Mouse (Mus musculus) kidney, adult 2 months (tissue): ENCODE measurements around the gene Zfp148. TPM values are rescaled to one million over a fixed set of nuclear protein-coding genes. Genes with fewer than 3 reads are reported as not detected.

Experiments used
- DNase-seq: peaks from one replicate; pipeline ENCODE4 v3.0.0; 2021
- H3K27ac ChIP-seq: fragments of 200-500 bp; 2 replicates; pipeline ENCODE4 v1.5.1; 2012; ENCODE audit warnings: low read depth, low read length, control low read depth, inconsistent platforms; ENCODE audit not compliant: insufficient read depth
- H3K27me3 ChIP-seq: fragments of 200-500 bp; replicated peaks from 2 replicates; pipeline ENCODE4 v1.6.1; 2012; ENCODE audit warnings: mild to moderate bottlenecking, moderate library complexity, low read length, inconsistent platforms; ENCODE audit not compliant: control insufficient read depth, insufficient read depth
- H3K36me3 ChIP-seq: fragments of 200-500 bp; 2 replicates; pipeline ENCODE4 v1.6.1; 2012; ENCODE audit warnings: mild to moderate bottlenecking, moderate library complexity, low read length, inconsistent platforms; ENCODE audit not compliant: control insufficient read depth, insufficient read depth
- H3K4me1 ChIP-seq: fragments of 200-500 bp; 2 replicates; pipeline ENCODE4 v1.6.1; 2011; ENCODE audit warnings: low read length; ENCODE audit not compliant: control insufficient read depth, insufficient read depth
- H3K4me3 ChIP-seq: fragments of 200-500 bp; 2 replicates; pipeline ENCODE4 v1.5.1; 2011; ENCODE audit warnings: mild to moderate bottlenecking, low read depth, low read length, control low read depth; ENCODE audit not compliant: insufficient read depth
- CTCF ChIP-seq: fragments of 200-500 bp; conservative IDR thresholded peaks from 2 replicates; pipeline ENCODE4 v1.5.1; 2011; ENCODE audit warnings: low read depth, mild to moderate bottlenecking, control low read depth, low read length, moderate library complexity, mixed read lengths; ENCODE audit not compliant: insufficient read depth, insufficient read length
- POLR2A ChIP-seq: fragments of 200-500 bp; IDR thresholded peaks from one replicate; pipeline ENCODE4 v1.6.1; 2011; ENCODE audit warnings: low read depth, low read length, control low read depth
- WGBS: fragments of 180-500 bp; shearing (Covaris S2); methylation state at CpG from one replicate; pipeline ENCODE4 v1.1.7; 2018; 5-methylcytosine and 5-hydroxymethylcytosine counted together
- polyA plus RNA-seq: library from polyadenylated mRNA; depleted of rRNA; stranded (reverse); fragments of >200 nt; gene quantifications from 2 replicates; pipeline ENCODE4 v1.2.3, GENCODE M21; 2012

The Zfp148 gene
- polyA plus RNA-seq, 1 experiment, result 9.8 TPM

- DNase-seq, result peak; percentile 56
- WGBS, result 60% methylated on average over 5 of the region's 5 CpGs
- TF ChIP-seq CTCF (no peak), POLR2A (no peak)
Observed at GRCm38 (mm10) chr16:33343106-33343505, 37.5 kb upstream of the Zfp148 start.

DNA sequence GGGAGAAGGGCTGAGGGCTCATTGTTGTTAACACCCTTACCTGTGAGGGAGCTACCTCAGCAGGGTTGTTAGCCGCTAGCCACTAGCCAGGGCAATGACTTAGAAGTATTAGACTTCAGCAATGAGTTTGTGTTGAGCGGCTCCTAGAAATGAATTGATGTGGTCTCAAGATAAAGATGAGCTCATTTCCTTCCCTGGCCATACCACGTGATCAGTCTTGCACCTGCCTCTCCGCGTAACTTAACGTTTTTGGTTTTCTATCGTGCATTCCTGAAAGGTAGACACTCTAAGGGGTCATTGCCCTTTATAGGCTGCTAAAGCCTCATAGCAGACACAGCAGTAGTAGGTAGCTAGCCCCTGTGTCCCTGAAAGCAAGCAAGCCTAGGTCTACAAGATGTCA lies 37.0 kb upstream of the Zfp148 start:
- TF ChIP-seq CTCF (no peak), POLR2A (no peak)

More at GRCm38 (mm10) chr16:33343106-33343505, 37.5 kb upstream of the Zfp148 start:
- Histone ChIP-seq H3K36me3 (no peaks in the 10 kb centered on the region), H3K27ac (no peak overlapping the region), H3K4me1 (no peaks in the 10 kb centered on the region), H3K27me3 (no peaks in the 10 kb centered on the region), H3K4me3 (no peak overlapping the region)

DNA sequence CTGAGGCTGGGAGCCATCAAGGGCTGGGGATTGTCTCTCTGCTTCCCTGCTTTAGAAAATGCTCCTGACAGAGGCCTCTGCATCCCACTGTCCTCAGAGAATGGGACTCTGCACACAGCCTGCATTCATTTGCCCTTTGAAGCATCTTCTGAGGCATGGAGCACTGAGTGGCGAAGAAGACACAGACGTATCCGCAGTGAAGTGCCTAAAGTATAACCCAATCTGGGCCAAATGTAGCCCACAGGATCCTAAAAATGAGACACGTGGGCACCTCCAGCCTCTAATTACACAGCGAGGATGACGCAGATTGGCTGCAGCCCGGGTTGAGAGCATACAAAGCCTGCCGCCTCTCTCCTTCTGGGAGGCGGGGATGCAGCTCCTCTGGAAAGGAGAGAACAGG lies 36.3 kb upstream of the Zfp148 start:
- no peaks in the 10 kb centered on the region for H3K36me3 ChIP-seq
- no peak overlapping the region; the same call in 1 of the 2 replicates for H3K4me3 ChIP-seq
- no peaks in the 10 kb centered on the region for H3K4me1 ChIP-seq
- no peaks in the 10 kb centered on the region for H3K27me3 ChIP-seq
- TF ChIP-seq CTCF, result no peak
- no peak for TF ChIP-seq POLR2A
- H3K27ac ChIP-seq, result no peak overlapping the region
- no peak for DNase-seq
- WGBS, result 71% methylated on average over 9 of the region's 9 CpGs

More for the DNA sequence above, 37.0 kb upstream of the Zfp148 start:
- Histone ChIP-seq H3K27ac (no peak overlapping the region), H3K4me3 (no peak overlapping the region), H3K36me3 (no peaks in the 10 kb centered on the region), H3K4me1 (no peaks in the 10 kb centered on the region), H3K27me3 (no peaks in the 10 kb centered on the region)
- no peak for DNase-seq
- WGBS, result 71% methylated on average over 7 of the region's 7 CpGs

DNA sequence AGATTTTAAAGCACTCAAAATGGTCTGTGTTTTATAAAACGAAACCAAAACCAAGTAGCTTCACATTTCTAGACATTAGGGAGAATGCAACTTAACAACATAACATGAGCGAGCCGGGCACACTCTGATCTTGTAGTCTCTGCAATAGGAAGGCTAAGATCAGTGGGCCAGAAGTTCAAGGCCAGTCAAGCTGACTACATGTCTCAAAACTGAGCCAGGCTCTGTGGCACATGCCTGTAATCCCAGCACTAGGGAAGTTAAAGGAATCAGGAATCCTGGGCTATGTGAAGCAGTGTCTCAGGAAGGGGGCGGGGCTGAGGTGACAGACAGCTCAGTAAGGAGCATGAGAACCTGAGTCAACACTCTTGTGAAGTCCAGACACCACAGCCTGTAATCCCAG lies 35.8 kb upstream of the Zfp148 start:
- H3K4me1 ChIP-seq, result no peaks in the 10 kb centered on the region
- H3K36me3 ChIP-seq, result no peaks in the 10 kb centered on the region
- DNase-seq, result no peak
- WGBS, result 77% methylated on average over 4 of the region's 4 CpGs
- 0 out of 2 replicates have a peak overlapping the region, but pooled peaks have one; percentile 22 for H3K27ac ChIP-seq
- TF ChIP-seq POLR2A (no peak), CTCF (no peak)
- H3K27me3 ChIP-seq, result no peaks in the 10 kb centered on the region
- peak overlapping the region; percentile 35 for H3K4me3 ChIP-seq

- no peaks in the 10 kb centered on the region for H3K27me3 ChIP-seq
- no peaks in the 10 kb centered on the region for H3K4me1 ChIP-seq
- TF ChIP-seq POLR2A (no peak), CTCF (no peak)
- H3K27ac ChIP-seq, result no peak overlapping the region
- no peaks in the 10 kb centered on the region for H3K36me3 ChIP-seq
- no peak overlapping the region for H3K4me3 ChIP-seq
- DNase-seq, result no peak
- 83% methylated on average over 3 of the region's 3 CpGs for WGBS
Observed at GRCm38 (mm10) chr16:33346376-33346775, 34.3 kb upstream of the Zfp148 start.

DNA sequence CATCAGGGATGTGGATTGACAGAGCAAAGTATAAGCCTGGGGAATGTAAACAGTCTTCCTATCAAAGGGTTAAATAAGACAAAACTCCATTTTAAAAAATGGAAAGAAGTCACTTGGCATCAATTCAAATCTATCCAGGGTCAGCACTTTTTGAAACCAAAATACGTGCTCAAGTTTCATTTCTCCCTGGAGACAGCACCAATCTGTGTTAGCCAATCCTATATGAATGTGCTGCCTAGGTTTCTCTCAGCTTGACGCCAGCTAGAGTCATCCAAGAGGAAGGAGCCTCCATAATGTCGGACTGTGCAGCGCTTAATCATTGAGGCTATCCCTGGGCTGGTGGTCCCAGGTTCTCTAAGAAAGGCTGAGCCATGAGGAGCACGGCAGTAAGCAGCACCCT lies 33.5 kb upstream of the Zfp148 start:
- no peaks in the 10 kb centered on the region for H3K27me3 ChIP-seq
- no peaks in the 10 kb centered on the region for H3K36me3 ChIP-seq
- no peaks in the 10 kb centered on the region for H3K4me1 ChIP-seq
- no peak overlapping the region for H3K4me3 ChIP-seq
- no peak for TF ChIP-seq POLR2A
- no peak for TF ChIP-seq CTCF
- 73% methylated on average over 5 of the region's 5 CpGs for whole genome bisulfite sequencing
- DNase-seq, result no peak
- H3K27ac ChIP-seq, result no peak overlapping the region

- H3K27ac ChIP-seq, result no peak overlapping the region
- WGBS, result 59% methylated on average over 6 of the region's 6 CpGs
- no peaks in the 10 kb centered on the region for H3K4me1 ChIP-seq
- H3K4me3 ChIP-seq, result no peak overlapping the region
- no peaks in the 10 kb centered on the region for H3K36me3 ChIP-seq
- H3K27me3 ChIP-seq, result no peaks in the 10 kb centered on the region
- no peak for DNase-seq
- TF ChIP-seq CTCF (no peak), POLR2A (no peak)
Observed at GRCm38 (mm10) chr16:33357805-33358204, 22.8 kb upstream of the Zfp148 start.

GRCm38 (mm10) chr16:33365772-33366171 lies 14.9 kb upstream of the Zfp148 start:
- 89% methylated on average over 6 of the region's 6 CpGs for WGBS
- TF ChIP-seq CTCF, result no peak
- TF ChIP-seq POLR2A, result no peak
- H3K36me3 ChIP-seq, result no peaks in the 10 kb centered on the region
- no peaks in the 10 kb centered on the region for H3K27me3 ChIP-seq
- no peak overlapping the region for H3K4me3 ChIP-seq
- H3K27ac ChIP-seq, result no peak overlapping the region
- no peaks in the 10 kb centered on the region for H3K4me1 ChIP-seq
- no peak for DNase-seq
